Mouse (Mus musculus) 3134 (cell line): ENCODE results near the gene Acyp1.

Source experiments
- DNase-seq: peaks from one replicate; pipeline ENCODE4 v3.0.0-alpha.2; 2011; ENCODE audit warnings: low spot score; ENCODE audit not compliant: insufficient read length; ENCODE audit errors: extremely low read depth

The Acyp1 gene

DNA sequence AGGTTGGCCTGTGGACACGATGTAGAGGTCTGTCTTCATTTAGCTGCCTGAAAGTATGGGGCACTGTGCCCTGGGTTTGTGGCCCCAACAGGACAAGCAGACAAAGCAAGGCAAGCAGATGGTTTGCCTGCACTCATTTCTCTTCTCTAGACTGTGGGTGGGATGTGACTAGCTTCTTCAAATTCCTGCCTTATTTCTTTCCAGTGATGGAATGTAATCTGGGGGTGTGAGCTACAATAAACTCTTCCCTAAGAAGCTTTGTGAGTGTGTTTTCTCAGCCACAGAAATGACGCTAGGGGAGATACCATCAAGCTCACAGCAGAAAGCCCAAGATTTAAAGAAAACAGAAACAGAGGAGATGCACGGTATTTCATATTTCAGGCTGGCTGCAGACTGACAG, 36.2 kb downstream of the Acyp1 start:
- no peak for DNase-seq

DNA sequence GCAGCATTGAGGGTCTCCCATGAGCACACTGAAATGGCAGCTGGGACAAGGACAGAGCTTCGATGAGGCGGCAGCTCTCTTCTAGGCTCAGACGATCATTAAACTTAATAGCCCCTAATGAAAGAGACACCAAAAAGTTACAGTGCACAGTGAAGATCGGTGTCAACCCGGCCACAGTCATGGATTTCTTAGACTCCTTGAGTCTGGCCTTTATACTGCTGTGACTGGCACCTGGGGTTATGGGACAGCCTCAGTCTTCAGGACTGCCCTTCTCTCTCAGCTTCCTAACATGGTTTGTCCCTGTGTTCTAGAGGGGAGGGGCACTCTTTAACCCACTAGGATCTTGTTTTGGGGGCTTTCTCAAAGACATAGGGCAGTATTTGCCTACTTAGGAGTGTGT, 50.7 kb downstream of the Acyp1 start:
- DNase-seq, result no peak

GRCm38 (mm10) chr12:85233376-85234358, 54.6 kb downstream of the Acyp1 start:
- DNase-seq, result peak; percentile 53

GRCm38 (mm10) chr12:85227876-85228599, 60.2 kb downstream of the Acyp1 start:
- no peak for DNase-seq

DNA sequence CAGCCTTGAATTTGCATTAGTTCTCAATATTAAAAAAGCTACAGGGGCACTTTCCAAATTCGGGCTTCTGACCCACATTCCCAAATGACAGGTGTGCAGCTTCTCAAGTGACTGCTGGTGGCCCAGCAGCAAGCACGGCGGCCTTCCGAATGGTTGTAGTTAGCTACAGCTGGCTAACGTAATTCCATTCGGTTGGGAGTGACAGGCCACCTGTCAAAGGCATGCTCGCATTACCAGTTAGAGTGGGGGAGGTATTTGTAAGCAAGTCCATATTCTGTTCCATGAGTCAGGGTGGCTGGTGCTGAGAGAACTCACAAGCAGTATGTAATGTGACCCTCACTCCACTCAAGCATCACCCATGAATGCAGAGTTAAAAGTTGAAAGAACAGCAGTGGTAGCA, 61.0 kb downstream of the Acyp1 start:
- no peak for DNase-seq
